Mouse (Mus musculus): Measurements from ENCODE around the gene Ralgapa2. TPM values are rescaled to one million over a fixed set of nuclear protein-coding genes. Genes with fewer than 3 reads are reported as not detected.

The Ralgapa2 gene
- polyA plus RNA-seq, 1 experiment, result 3.9 TPM

- no peak overlapping the region for H3K27ac ChIP-seq (ENCODE audit: insufficient read depth, low read length)
- H3K4me1 ChIP-seq (ENCODE audit: control insufficient read depth, insufficient read depth, low read length), result no peaks in the 10 kb centered on the region
- TF ChIP-seq CTCF (IDR thresholded peaks at IDR 0.05; ENCODE audit: borderline replicate concordance, insufficient read depth, low read length) (no peak), POLR2A (IDR thresholded peaks at IDR 0.05; ENCODE audit: low read depth, low read length) (no peak)
- no peak overlapping the region for H3K4me3 ChIP-seq (ENCODE audit: insufficient read depth, low read length)
Observed at GRCm38 (mm10) chr2:146457494-146457893, 54.6 kb downstream of the Ralgapa2 start.

GRCm38 (mm10) chr2:146456612-146457011 is 55.5 kb downstream of the Ralgapa2 start:
- no peak overlapping the region for H3K4me3 ChIP-seq (ENCODE audit: insufficient read depth, low read length)
- H3K27ac ChIP-seq (ENCODE audit: insufficient read depth, low read length), result no peak overlapping the region
- H3K4me1 ChIP-seq (ENCODE audit: control insufficient read depth, insufficient read depth, low read length), result no peaks in the 10 kb centered on the region
- no peak for TF ChIP-seq POLR2A (IDR thresholded peaks at IDR 0.05; ENCODE audit: low read depth, low read length)
- TF ChIP-seq CTCF (IDR thresholded peaks at IDR 0.05; ENCODE audit: borderline replicate concordance, insufficient read depth, low read length), result no peak

- no peaks in the 10 kb centered on the region for H3K4me1 ChIP-seq (ENCODE audit: control insufficient read depth, insufficient read depth, low read length)
- H3K4me3 ChIP-seq (ENCODE audit: insufficient read depth, low read length), result no peak overlapping the region
- TF ChIP-seq CTCF (IDR thresholded peaks at IDR 0.05; ENCODE audit: borderline replicate concordance, insufficient read depth, low read length) (no peak), POLR2A (IDR thresholded peaks at IDR 0.05; ENCODE audit: low read depth, low read length) (no peak)
- H3K27ac ChIP-seq (ENCODE audit: insufficient read depth, low read length), result no peak overlapping the region
Observed at GRCm38 (mm10) chr2:146456062-146456461, 56.1 kb downstream of the Ralgapa2 start.

DNA sequence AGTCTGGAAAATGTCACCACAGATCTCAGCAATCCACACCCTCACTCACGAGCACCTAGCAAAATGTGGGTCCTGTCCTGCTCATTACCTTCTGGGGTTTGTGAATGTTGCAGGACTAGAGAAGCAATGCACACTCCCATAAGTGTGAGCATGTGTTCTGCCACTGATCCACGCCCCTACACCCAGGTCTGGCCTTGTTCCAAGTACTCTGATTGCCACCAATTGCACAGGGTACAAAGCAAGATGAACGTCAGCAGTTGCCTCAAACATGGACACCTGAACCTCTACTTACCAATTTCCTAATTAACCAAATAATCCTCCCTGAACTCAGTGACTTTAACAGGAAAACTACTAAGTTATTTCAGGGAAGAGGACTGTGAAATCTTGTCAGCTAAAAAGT is 68.1 kb downstream of the Ralgapa2 start:
- Histone ChIP-seq H3K4me1 (ENCODE audit: control insufficient read depth, insufficient read depth, low read length) (no peaks in the 10 kb centered on the region), H3K4me3 (ENCODE audit: insufficient read depth, low read length) (no peak overlapping the region), H3K27ac (ENCODE audit: insufficient read depth, low read length) (no peak overlapping the region)
- TF ChIP-seq CTCF (IDR thresholded peaks at IDR 0.05; ENCODE audit: borderline replicate concordance, insufficient read depth, low read length), result no peak
- no peak for TF ChIP-seq POLR2A (IDR thresholded peaks at IDR 0.05; ENCODE audit: low read depth, low read length)

GRCm38 (mm10) chr2:146443291-146443875 is 68.8 kb downstream of the Ralgapa2 start:
- no peak overlapping the region for H3K27ac ChIP-seq (ENCODE audit: insufficient read depth, low read length)
- no peaks in the 10 kb centered on the region for H3K4me1 ChIP-seq (ENCODE audit: control insufficient read depth, insufficient read depth, low read length)
- no peak for TF ChIP-seq POLR2A (IDR thresholded peaks at IDR 0.05; ENCODE audit: low read depth, low read length)
- no peak for TF ChIP-seq CTCF (IDR thresholded peaks at IDR 0.05; ENCODE audit: borderline replicate concordance, insufficient read depth, low read length)
- H3K4me3 ChIP-seq (ENCODE audit: insufficient read depth, low read length), result no peak overlapping the region

DNA sequence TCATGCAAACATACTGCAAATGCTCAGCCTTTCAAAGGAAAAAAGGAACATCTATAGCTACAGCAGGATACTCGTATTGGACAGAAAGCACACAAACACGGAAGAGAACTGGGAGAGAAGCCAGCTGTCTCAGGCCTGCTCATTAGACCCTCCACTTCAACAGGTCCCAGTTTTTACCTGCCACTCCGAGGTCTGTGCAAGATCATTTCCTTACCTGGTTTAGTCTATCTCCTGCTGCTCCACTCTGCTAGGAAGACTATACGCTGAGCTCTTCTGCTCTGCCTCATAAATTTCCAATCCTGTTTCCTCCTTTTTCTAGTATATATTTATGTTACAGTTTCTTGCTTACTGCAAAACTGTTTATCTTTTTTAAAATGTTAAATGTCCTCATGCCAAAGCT is 70.4 kb downstream of the Ralgapa2 start:
- H3K4me1 ChIP-seq (ENCODE audit: control insufficient read depth, insufficient read depth, low read length), result no peaks in the 10 kb centered on the region
- H3K4me3 ChIP-seq (ENCODE audit: insufficient read depth, low read length), result no peak overlapping the region
- TF ChIP-seq CTCF (IDR thresholded peaks at IDR 0.05; ENCODE audit: borderline replicate concordance, insufficient read depth, low read length) (no peak), POLR2A (IDR thresholded peaks at IDR 0.05; ENCODE audit: low read depth, low read length) (no peak)
- H3K27ac ChIP-seq (ENCODE audit: insufficient read depth, low read length), result no peak overlapping the region

- H3K27ac ChIP-seq (ENCODE audit: insufficient read depth, low read length), result no peak overlapping the region
- no peaks in the 10 kb centered on the region for H3K4me1 ChIP-seq (ENCODE audit: control insufficient read depth, insufficient read depth, low read length)
- TF ChIP-seq POLR2A (IDR thresholded peaks at IDR 0.05; ENCODE audit: low read depth, low read length), result no peak
- TF ChIP-seq CTCF (IDR thresholded peaks at IDR 0.05; ENCODE audit: borderline replicate concordance, insufficient read depth, low read length), result no peak
- H3K4me3 ChIP-seq (ENCODE audit: insufficient read depth, low read length), result no peak overlapping the region
Observed at GRCm38 (mm10) chr2:146428751-146429150, 83.4 kb downstream of the Ralgapa2 start.

GRCm38 (mm10) chr2:146427380-146427779 is 84.8 kb downstream of the Ralgapa2 start:
- Histone ChIP-seq H3K4me3 (ENCODE audit: insufficient read depth, low read length) (no peak overlapping the region), H3K4me1 (ENCODE audit: control insufficient read depth, insufficient read depth, low read length) (no peaks in the 10 kb centered on the region), H3K27ac (ENCODE audit: insufficient read depth, low read length) (no peak overlapping the region)
- TF ChIP-seq CTCF (IDR thresholded peaks at IDR 0.05; ENCODE audit: borderline replicate concordance, insufficient read depth, low read length), result no peak
- no peak for TF ChIP-seq POLR2A (IDR thresholded peaks at IDR 0.05; ENCODE audit: low read depth, low read length)

DNA sequence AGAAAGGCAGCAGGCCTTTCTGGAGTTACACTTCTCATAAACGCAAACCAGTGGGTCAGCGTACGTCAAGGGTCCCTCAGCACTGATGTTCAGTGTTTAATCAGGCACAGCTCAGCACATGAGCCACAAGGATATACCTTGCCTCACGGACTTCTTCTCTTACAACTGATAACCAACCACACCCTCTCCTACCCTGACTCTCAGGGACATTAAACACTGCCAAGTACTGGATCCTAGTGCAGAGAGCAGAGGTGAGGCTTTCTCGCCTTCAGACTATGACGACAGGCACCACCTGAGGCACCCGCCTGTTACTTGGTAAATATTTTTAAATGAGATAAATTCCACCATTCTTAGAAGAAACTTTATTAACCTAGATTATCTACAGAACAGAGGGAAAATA is 85.8 kb downstream of the Ralgapa2 start:
- Histone ChIP-seq H3K4me3 (ENCODE audit: insufficient read depth, low read length) (no peak overlapping the region), H3K27ac (ENCODE audit: insufficient read depth, low read length) (no peak overlapping the region), H3K4me1 (ENCODE audit: control insufficient read depth, insufficient read depth, low read length) (no peaks in the 10 kb centered on the region)
- TF ChIP-seq CTCF (IDR thresholded peaks at IDR 0.05; ENCODE audit: borderline replicate concordance, insufficient read depth, low read length) (no peak), POLR2A (IDR thresholded peaks at IDR 0.05; ENCODE audit: low read depth, low read length) (no peak)

DNA sequence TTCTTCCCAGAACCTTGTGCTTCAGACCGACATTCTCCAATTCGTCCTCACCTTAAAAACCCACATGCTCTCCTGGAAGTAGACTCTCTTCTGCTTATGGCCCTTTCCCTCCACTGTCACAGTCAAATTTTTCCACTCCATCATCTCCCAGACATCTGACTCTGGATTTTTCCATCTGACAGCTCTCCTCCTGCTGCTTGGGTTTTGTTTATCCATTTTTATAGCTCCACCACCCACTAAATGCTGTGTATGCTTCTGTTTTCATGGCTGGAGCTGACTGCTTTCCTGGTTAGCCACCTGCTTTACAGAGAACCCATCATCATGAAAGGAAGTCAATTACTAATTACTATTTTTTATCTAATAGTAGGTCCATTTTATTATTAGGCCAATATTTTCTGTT is 86.9 kb downstream of the Ralgapa2 start:
- H3K27ac ChIP-seq (ENCODE audit: insufficient read depth, low read length), result no peak overlapping the region
- H3K4me1 ChIP-seq (ENCODE audit: control insufficient read depth, insufficient read depth, low read length), result no peaks in the 10 kb centered on the region
- TF ChIP-seq POLR2A (IDR thresholded peaks at IDR 0.05; ENCODE audit: low read depth, low read length) (no peak), CTCF (IDR thresholded peaks at IDR 0.05; ENCODE audit: borderline replicate concordance, insufficient read depth, low read length) (no peak)
- no peak overlapping the region for H3K4me3 ChIP-seq (ENCODE audit: insufficient read depth, low read length)
